Mouse (Mus musculus) myocyte (in vitro differentiated cells): ENCODE measurements at regions not wholly inside any gene's neighbourhood (a gene's known extent, or its start where the extent isn't known, plus 50 kb on each side); places are given as distances from the start of the nearest gene placed in this dataset.
"Not testable (repeated sequence)": the region's sequence is repeated elsewhere in the genome, so short reads cannot be mapped to it uniquely, and the experiment has no call there.

Source experiments
- H3K27me3 ChIP-seq: one replicate; pipeline ENCODE4 v1.6.1; 2011; ENCODE audit not compliant: control insufficient read depth, insufficient read depth, insufficient read length
- H3K36me3 ChIP-seq: one replicate; pipeline ENCODE4 v1.6.1; 2011; ENCODE audit not compliant: control insufficient read depth, insufficient read depth
- H3K4me2 ChIP-seq: one replicate; pipeline ENCODE4 v1.6.1; 2011; ENCODE audit warnings: low read depth, control low read depth
- H3K4me3 ChIP-seq: one replicate; pipeline ENCODE4 v1.5.1; 2011; ENCODE audit warnings: mild to moderate bottlenecking, control low read depth, moderate library complexity
- H3K79me2 ChIP-seq: one replicate; pipeline ENCODE4 v1.6.1; 2011; ENCODE audit not compliant: control insufficient read depth, insufficient read depth
- H3ac ChIP-seq: one replicate; pipeline ENCODE4 v1.6.1; 2011; ENCODE audit not compliant: control insufficient read depth, insufficient read length
- CEBPB ChIP-seq: IDR thresholded peaks from 2 replicates; pipeline ENCODE4 v1.6.1; 2011; ENCODE audit warnings: mild to moderate bottlenecking, moderate library complexity; ENCODE audit not compliant: poor library complexity, insufficient read depth, severe bottlenecking
- E2F4 ChIP-seq: IDR thresholded peaks from one replicate; pipeline ENCODE4 v1.6.1; 2011; ENCODE audit warnings: mild to moderate bottlenecking, control low read depth, moderate library complexity; ENCODE audit not compliant: insufficient read depth
- MAX ChIP-seq: IDR thresholded peaks from one replicate; pipeline ENCODE4 v1.6.1; 2011; ENCODE audit warnings: low read depth, mild to moderate bottlenecking, control low read depth
- MYOD1 ChIP-seq, 3 experiments: IDR thresholded peaks; one replicate each; pipeline ENCODE4 v1.6.1; 2011; ENCODE audit warnings: control low read depth in 2 of 3, low read depth in 2 of 3, mild to moderate bottlenecking in 2 of 3, moderate library complexity in 1 of 3; ENCODE audit not compliant: insufficient read length in 2 of 3, control insufficient read depth in 1 of 3
- MYOG ChIP-seq, 3 experiments: IDR thresholded peaks; one replicate each; pipeline ENCODE4 v1.6.1; 2011; ENCODE audit warnings: control low read depth in 2 of 3, low read depth in 2 of 3, mild to moderate bottlenecking in 2 of 3; ENCODE audit not compliant: insufficient read length in 2 of 3, control insufficient read depth in 1 of 3, insufficient read depth in 1 of 3
- POLR2A ChIP-seq: IDR thresholded peaks from one replicate; pipeline ENCODE4 v1.6.1; 2011; ENCODE audit warnings: low read depth, mild to moderate bottlenecking, control low read depth, moderate library complexity; ENCODE audit not compliant: insufficient read length
- POLR2AphosphoS2 ChIP-seq: IDR thresholded peaks from one replicate; pipeline ENCODE4 v1.6.1; 2011; ENCODE audit warnings: low read depth, control low read depth; ENCODE audit not compliant: insufficient read length
- REST ChIP-seq: IDR thresholded peaks from one replicate; pipeline ENCODE4 v1.6.1; 2011; ENCODE audit warnings: mild to moderate bottlenecking, control low read depth, moderate library complexity; ENCODE audit not compliant: insufficient read depth, insufficient read length
- SRF ChIP-seq: IDR thresholded peaks from one replicate; pipeline ENCODE4 v1.6.1; 2011; ENCODE audit warnings: low read depth; ENCODE audit not compliant: control insufficient read depth, insufficient read length
- TCF12 ChIP-seq: IDR thresholded peaks from one replicate; pipeline ENCODE4 v1.6.1; 2011; ENCODE audit warnings: mild to moderate bottlenecking, control low read depth; ENCODE audit not compliant: poor library complexity, insufficient read depth, severe bottlenecking
- TCF3 ChIP-seq: IDR thresholded peaks from one replicate; pipeline ENCODE4 v1.6.1; 2011; ENCODE audit warnings: low read depth, control low read depth; ENCODE audit not compliant: insufficient read length
- USF1 ChIP-seq: IDR thresholded peaks from one replicate; pipeline ENCODE4 v1.6.1; 2011; ENCODE audit warnings: low read depth, mild to moderate bottlenecking, control low read depth, moderate library complexity

- H3K27me3 ChIP-seq: peaks cover 4% of the 10 kb centered on the region
- no peak overlapping the region for H3K4me2 ChIP-seq
- no peak overlapping the region for H3K4me3 ChIP-seq
- no peaks in the 10 kb centered on the region for H3K36me3 ChIP-seq
- H3K79me2 ChIP-seq: no peaks in the 10 kb centered on the region
- no peak overlapping the region for H3ac ChIP-seq
- TF ChIP-seq CEBPB: no peak
These were observed 204.9 kb downstream of the Plxna1 start for GRCm38 (mm10) chr6:89157501-89157900.

DNA sequence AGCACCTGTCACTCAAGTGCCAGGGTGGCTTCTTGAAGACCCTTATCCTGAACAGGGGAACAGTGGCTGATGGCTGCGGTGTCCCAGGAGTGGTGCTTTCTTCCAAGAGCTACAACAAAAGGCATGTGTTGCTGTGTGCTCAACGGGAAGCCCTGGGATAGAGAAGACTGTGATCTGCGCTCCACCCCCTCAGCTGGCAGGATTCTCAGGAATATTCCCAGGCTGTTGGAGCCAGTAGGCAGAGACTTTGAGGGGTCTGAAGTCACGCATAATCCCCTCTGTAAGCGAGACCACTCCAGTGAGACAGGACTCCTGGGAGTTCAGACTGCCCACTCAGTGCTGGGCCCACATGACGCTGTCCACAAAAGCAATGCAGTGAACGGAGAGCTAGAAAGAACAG, 202.4 kb downstream of the Plxna1 start:
- peaks cover 4% of the 10 kb centered on the region for H3K27me3 ChIP-seq

DNA sequence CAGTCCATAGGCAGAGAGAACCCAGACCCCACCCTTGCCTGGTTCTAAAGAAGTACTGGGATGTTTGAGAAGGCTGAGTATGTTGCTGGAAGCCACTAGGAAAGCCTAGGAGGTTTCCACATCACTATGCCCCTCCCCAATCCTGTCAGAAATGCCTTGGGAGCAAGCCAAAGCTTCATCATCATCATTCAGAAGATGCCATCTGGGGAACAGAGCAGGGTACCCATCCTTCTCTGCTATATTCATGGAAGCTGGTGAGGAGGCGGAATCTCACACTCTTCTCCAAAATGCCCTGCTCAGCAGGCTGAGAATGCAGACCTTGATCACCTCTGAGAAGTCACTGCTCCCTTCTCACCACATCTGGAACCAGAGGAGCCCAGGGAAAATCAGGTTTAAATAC, 200.7 kb downstream of the Plxna1 start:
- Histone ChIP-seq H3K4me3 (no peak overlapping the region), H3K27me3 (peaks cover 4% of the 10 kb centered on the region), H3ac (no peak overlapping the region), H3K36me3 (no peaks in the 10 kb centered on the region), H3K79me2 (no peaks in the 10 kb centered on the region), H3K4me2 (no peak overlapping the region)
- no peak for TF ChIP-seq MAX
- TF ChIP-seq MYOD1 (IDR thresholded peaks at IDR 0.05; ENCODE audit: control insufficient read depth in 1 of 3, insufficient read length in 2 of 3, low read depth in 2 of 3): no peak
- TF ChIP-seq CEBPB: no peak
- TF ChIP-seq TCF3: no peak
- TF ChIP-seq MYOG (IDR thresholded peaks at IDR 0.05; ENCODE audit: control insufficient read depth in 1 of 3, insufficient read depth in 1 of 3, insufficient read length in 2 of 3, low read depth in 2 of 3): no peak
- TF ChIP-seq TCF12: no peak
- TF ChIP-seq USF1: no peak
- no peak for TF ChIP-seq E2F4
- no peak for TF ChIP-seq SRF

More for the DNA sequence above, 202.4 kb downstream of the Plxna1 start:
- Histone ChIP-seq H3K4me2 (no peak overlapping the region), H3ac (no peak overlapping the region), H3K36me3 (no peaks in the 10 kb centered on the region), H3K79me2 (no peaks in the 10 kb centered on the region), H3K4me3 (no peak overlapping the region)
- TF ChIP-seq MAX (no peak), E2F4 (no peak), SRF (no peak), CEBPB (no peak), MYOD1 (IDR thresholded peaks at IDR 0.05; ENCODE audit: control insufficient read depth in 1 of 3, insufficient read length in 2 of 3, low read depth in 2 of 3) (no peak), TCF12 (no peak), MYOG (IDR thresholded peaks at IDR 0.05; ENCODE audit: control insufficient read depth in 1 of 3, insufficient read depth in 1 of 3, insufficient read length in 2 of 3, low read depth in 2 of 3) (no peak), POLR2A (no peak), REST (no peak)

- no peaks in the 10 kb centered on the region for H3K36me3 ChIP-seq
These were observed 192.9 kb downstream of the Plxna1 start for GRCm38 (mm10) chr6:89169520-89169919.

GRCm38 (mm10) chr6:89184920-89185319, 177.5 kb downstream of the Plxna1 start:
- H3K4me3 ChIP-seq, H3K27me3 ChIP-seq, H3ac ChIP-seq, H3K36me3 ChIP-seq, H3K4me2 ChIP-seq, H3K79me2 ChIP-seq: not testable (repeated sequence)

More at GRCm38 (mm10) chr6:89169520-89169919, 192.9 kb downstream of the Plxna1 start:
- Histone ChIP-seq H3K4me2 (no peak overlapping the region), H3K4me3 (no peak overlapping the region), H3K79me2 (no peaks in the 10 kb centered on the region), H3ac (no peak overlapping the region), H3K27me3 (peaks cover 17% of the 10 kb centered on the region)
- TF ChIP-seq POLR2AphosphoS2 (no peak), REST (no peak)

DNA sequence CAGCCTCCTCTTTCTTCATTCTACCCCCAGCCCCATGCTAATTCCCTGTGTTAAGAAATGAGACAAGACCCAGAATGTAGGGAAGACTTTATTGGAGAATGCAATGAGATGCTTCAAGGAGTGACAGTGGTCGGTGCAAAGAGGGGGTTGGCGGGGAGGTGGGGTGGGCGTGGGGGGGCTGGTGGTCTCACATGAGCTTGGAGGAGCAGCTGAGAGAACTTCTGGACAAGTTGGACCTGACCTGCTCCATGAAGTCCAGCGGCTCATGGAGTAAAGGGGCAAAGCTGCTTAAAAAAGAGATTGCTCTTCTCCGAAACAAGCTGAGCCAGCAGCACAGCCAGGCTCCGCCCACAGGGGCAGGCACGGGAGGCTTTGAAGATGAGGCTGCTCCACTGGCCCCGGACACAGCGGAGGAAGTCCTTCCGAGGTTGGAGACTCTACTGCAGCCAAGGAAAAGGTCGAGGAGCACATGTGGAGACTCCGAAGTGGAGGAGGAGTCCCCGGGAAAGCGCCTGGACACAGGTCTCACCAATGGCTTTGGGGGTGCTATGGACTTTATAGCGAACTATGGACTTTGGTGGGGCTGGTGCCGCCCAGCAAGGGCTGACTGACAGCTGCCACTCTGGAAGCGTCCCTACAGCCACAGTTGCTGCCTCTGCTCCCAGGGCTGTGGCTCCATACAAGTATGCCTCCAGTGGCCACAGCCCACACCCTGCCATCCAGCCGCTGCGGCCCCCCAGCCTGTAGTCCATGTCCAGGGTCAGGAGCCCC, 161.7 kb downstream of the Plxna1 start:
- not testable (repeated sequence) for H3ac ChIP-seq, H3K4me3 ChIP-seq, H3K27me3 ChIP-seq, H3K4me2 ChIP-seq, H3K79me2 ChIP-seq, H3K36me3 ChIP-seq
